Mouse (Mus musculus) heart, embryonic 11.5 days (tissue): ENCODE measurements around the gene Uqcr11. TPM values are rescaled to one million over a fixed set of nuclear protein-coding genes. Genes with fewer than 3 reads are reported as not detected.

ENCODE experiments used
- ATAC-seq: fragments of 200-750 bp; cut with Nextera tagmentation; replicated peaks from 2 replicates; pipeline ENCODE4 v1.8.0; 2017; ENCODE audit warnings: moderate library complexity; ENCODE audit not compliant: insufficient number of reproducible peaks, low FRiP score, low TSS enrichment
- H3K27ac ChIP-seq: fragments of 300-500 bp; sonication (generic); 2 replicates; pipeline ENCODE4 v1.5.1; 2014; ENCODE audit warnings: mild to moderate bottlenecking, low read depth, low read length
- H3K27me3 ChIP-seq: fragments of 300-500 bp; sonication (generic); 2 replicates; pipeline ENCODE4 v1.6.1; 2014; ENCODE audit warnings: mild to moderate bottlenecking, low read length, mixed read lengths; ENCODE audit not compliant: control insufficient read depth, insufficient read depth
- H3K36me3 ChIP-seq: fragments of 300-500 bp; sonication (generic); 2 replicates; pipeline ENCODE4 v1.6.1; 2014; ENCODE audit warnings: mild to moderate bottlenecking, low read length, moderate library complexity, mixed read lengths; ENCODE audit not compliant: control insufficient read depth, insufficient read depth
- H3K4me1 ChIP-seq: fragments of 300-500 bp; sonication (generic); 2 replicates; pipeline ENCODE4 v1.6.1; 2014; ENCODE audit warnings: low read length; ENCODE audit not compliant: control insufficient read depth, insufficient read depth
- H3K4me2 ChIP-seq: fragments of 300-500 bp; sonication (generic); 2 replicates; pipeline ENCODE4 v1.6.1; 2014; ENCODE audit warnings: mild to moderate bottlenecking, moderate library complexity
- H3K4me3 ChIP-seq: fragments of 300-500 bp; sonication (generic); 2 replicates; pipeline ENCODE4 v1.5.1; 2014; ENCODE audit warnings: low read depth, low read length
- H3K9ac ChIP-seq: fragments of 300-500 bp; sonication (generic); 2 replicates; pipeline ENCODE4 v1.6.1; 2014; ENCODE audit warnings: mild to moderate bottlenecking, low read depth, low read length, moderate library complexity
- H3K9me3 ChIP-seq: fragments of 300-500 bp; sonication (generic); replicated peaks from 2 replicates; pipeline ENCODE4 v1.6.1; 2016; ENCODE audit warnings: low read length; ENCODE audit not compliant: control insufficient read depth
- WGBS: fragments of 180-500 bp; shearing (Covaris S2); extraction: QIAGEN DNeasy Blood & Tissue Kit; methylation state at CpG from one replicate; pipeline ENCODE4 v1.1.7; 2014; ENCODE audit not compliant: insufficient replicate concordance; 5-methylcytosine and 5-hydroxymethylcytosine counted together
- polyA plus RNA-seq: library from polyadenylated mRNA; unstranded; fragments of >200 nt; fragmentation: Nextera tagmentation; extraction: Ambion mirVana; gene quantifications from 2 replicates; pipeline ENCODE4 v1.2.1, GENCODE M21; 2014

Uqcr11 gene
- polyA plus RNA-seq, 1 experiment from 2014 or later = 1,161 TPM

DNA sequence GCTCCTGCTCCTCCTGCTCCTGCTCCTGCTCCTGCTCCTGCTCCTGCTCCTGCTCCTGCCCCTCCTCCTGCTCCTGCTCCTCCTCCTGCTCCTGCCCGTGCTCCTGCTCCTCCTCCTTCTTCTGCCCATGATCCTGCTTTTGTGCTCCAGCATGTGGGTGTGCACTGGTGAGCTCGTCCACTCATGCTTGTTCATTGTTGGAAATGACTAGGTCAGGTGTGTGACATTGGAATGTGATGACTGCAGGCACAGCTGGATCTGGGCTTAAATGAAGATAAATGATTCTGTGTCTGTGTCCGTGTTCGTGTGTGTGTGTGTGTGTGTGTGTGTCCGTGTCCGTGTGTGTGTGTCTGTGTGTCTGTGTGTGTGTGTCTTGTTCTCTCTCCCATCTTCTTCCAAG lies 38.2 kb downstream of the Uqcr11 start:
- H3K9ac ChIP-seq = no peak overlapping the region
- no peaks in the 10 kb centered on the region for H3K4me1 ChIP-seq
- 86% methylated on average over 6 of the region's 6 CpGs for WGBS
- no peaks in the 10 kb centered on the region for H3K9me3 ChIP-seq
- no peak overlapping the region for H3K4me3 ChIP-seq
- H3K27me3 ChIP-seq = peaks cover 25% of the 10 kb centered on the region
- H3K27ac ChIP-seq = no peak overlapping the region
- ATAC-seq = no peak
- H3K36me3 ChIP-seq = no peaks in the 10 kb centered on the region
- H3K4me2 ChIP-seq = no peak overlapping the region

DNA sequence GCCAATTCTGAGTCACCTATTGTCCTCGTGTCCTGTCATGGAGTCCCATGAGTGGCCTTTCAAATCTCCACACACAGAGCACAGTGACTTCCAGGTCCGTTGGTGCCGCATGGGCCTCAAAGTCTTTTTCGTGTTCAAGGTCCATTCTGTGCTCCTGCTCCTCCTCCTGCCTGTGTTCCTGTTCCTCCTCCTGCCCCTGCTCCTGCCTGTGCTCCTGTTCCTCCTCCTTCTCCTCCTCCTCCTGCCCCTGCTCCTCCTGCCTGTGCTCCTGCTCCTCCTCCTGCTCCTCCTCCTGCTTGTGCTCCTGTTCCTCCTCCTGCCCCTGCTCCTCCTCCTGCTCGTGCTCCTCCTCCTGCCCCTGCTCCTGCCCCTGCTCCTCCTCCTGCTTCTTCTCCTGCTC lies 38.7 kb downstream of the Uqcr11 start:
- Histone ChIP-seq H3K27ac (no peak overlapping the region), H3K4me2 (no peak overlapping the region), H3K27me3 (peaks cover 25% of the 10 kb centered on the region), H3K9me3 (no peaks in the 10 kb centered on the region), H3K9ac (no peak overlapping the region), H3K36me3 (no peaks in the 10 kb centered on the region), H3K4me1 (no peaks in the 10 kb centered on the region), H3K4me3 (no peak overlapping the region)
- no peak for ATAC-seq
- WGBS = 51% methylated on average over 5 of the region's 5 CpGs

- Histone ChIP-seq H3K27me3 (peaks cover 24% of the 10 kb centered on the region), H3K9ac (no peak overlapping the region), H3K36me3 (no peaks in the 10 kb centered on the region), H3K4me2 (no peak overlapping the region), H3K27ac (no peak overlapping the region), H3K4me3 (no peak overlapping the region), H3K4me1 (no peaks in the 10 kb centered on the region), H3K9me3 (no peaks in the 10 kb centered on the region)
- WGBS = 65% methylated on average over 6 of the region's 6 CpGs
- ATAC-seq = no peak
Observed at GRCm38 (mm10) chr10:80365736-80366135, 40.9 kb downstream of the Uqcr11 start.

- no peaks in the 10 kb centered on the region for H3K9me3 ChIP-seq
- peaks cover 44% of the 10 kb centered on the region for H3K27me3 ChIP-seq
- ATAC-seq = no peak
- H3K36me3 ChIP-seq = no peaks in the 10 kb centered on the region
- H3K9ac ChIP-seq = no peak overlapping the region
- H3K4me2 ChIP-seq = no peak overlapping the region
- no peaks in the 10 kb centered on the region for H3K4me1 ChIP-seq
- H3K27ac ChIP-seq = no peak overlapping the region
- no peak overlapping the region for H3K4me3 ChIP-seq
- 52% methylated on average over 6 of the region's 6 CpGs for WGBS
Observed at GRCm38 (mm10) chr10:80363734-80364133, 42.9 kb downstream of the Uqcr11 start.

DNA sequence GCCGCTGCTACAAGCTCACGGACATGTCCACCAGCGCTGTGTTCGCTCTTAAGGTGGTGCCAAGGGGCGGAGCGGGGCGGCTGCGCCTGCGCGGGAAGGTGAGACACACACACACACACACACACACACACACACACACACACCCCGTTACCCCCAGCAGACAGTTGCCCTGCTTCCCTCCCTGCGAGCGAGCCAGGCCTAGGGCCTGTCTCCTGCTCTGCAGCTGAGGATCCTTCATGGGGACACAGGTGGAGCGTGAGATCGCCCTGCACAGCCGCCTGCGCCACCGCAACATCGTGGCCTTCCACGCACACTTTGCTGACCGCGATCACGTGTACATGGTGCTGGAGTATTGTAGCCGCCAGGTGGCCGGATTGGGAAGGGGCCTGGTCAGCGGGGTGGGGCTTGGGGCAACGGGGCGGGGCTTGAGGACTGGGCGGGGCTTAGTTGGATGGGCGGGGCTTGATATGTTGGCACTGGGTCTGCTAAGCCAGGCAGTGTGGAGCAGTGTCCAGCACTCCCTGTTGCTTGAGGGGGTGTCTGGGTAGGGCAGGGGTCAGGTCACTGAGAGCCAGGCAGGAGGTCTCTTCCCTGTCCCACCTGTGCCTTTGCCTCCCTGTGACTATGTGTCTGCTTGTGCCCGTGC lies 48.5 kb downstream of the Uqcr11 start:
- H3K4me1 ChIP-seq = peaks cover 9% of the 10 kb centered on the region
- H3K36me3 ChIP-seq = no peaks in the 10 kb centered on the region
- no peak for ATAC-seq
- peaks cover 77% of the 10 kb centered on the region for H3K27me3 ChIP-seq
- H3K4me2 ChIP-seq = peak overlapping the region; percentile 4; the same call in 1 of the 2 replicates
- WGBS = 9% methylated on average over 25 of the region's 31 CpGs
- no peaks in the 10 kb centered on the region for H3K9me3 ChIP-seq
- no peak overlapping the region for H3K27ac ChIP-seq
- no peak overlapping the region for H3K9ac ChIP-seq
- H3K4me3 ChIP-seq = no peak overlapping the region

DNA sequence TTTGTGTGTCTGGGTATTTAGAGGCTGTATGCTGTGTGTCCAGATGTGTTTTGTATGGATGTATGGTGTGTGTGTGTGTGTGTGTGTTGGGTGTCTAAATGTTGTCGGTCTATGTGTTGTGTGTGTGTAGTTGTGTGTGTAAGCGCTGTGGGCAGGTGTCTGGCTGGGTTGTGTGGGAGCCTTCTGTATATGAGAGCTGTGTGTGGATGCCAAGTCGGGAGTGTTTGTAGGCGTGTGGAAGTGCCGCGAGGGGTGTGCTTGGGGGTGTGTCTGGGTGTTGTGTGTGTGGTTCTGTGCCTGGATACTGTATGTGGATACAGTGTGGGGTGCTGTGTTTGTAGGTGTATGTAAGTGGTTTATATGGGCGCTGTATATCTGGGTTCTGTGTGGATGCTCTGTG lies 49.3 kb downstream of the Uqcr11 start:
- no peak for ATAC-seq
- no peak overlapping the region for H3K4me3 ChIP-seq
- H3K9me3 ChIP-seq = no peaks in the 10 kb centered on the region
- peaks cover 81% of the 10 kb centered on the region for H3K27me3 ChIP-seq
- H3K4me2 ChIP-seq = no peak overlapping the region
- H3K27ac ChIP-seq = no peak overlapping the region
- H3K4me1 ChIP-seq = peaks cover 9% of the 10 kb centered on the region
- WGBS = 36% methylated on average over 7 of the region's 7 CpGs
- H3K9ac ChIP-seq = no peak overlapping the region
- H3K36me3 ChIP-seq = no peaks in the 10 kb centered on the region

DNA sequence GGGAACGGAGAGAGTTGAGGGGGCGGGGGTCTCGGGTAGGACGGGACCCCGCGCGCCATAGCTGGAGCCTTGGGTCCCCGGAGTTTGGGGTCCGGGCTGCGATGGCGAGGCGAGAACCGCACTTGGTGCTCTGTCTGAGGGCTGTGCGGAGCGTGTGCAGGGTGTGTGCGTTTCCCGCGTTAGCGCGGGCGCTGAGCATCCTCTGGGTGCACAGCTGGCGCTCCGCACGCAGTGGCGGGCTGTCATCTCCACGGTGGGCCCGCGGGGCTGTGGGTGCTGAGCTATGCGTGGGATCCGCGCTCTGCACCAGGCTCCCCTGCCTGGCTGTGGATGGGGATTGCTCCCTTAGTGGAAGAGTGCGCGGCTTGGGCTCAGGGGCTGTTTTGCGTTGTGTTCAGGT lies 49.9 kb downstream of the Uqcr11 start:
- H3K9ac ChIP-seq = no peak overlapping the region

DNA sequence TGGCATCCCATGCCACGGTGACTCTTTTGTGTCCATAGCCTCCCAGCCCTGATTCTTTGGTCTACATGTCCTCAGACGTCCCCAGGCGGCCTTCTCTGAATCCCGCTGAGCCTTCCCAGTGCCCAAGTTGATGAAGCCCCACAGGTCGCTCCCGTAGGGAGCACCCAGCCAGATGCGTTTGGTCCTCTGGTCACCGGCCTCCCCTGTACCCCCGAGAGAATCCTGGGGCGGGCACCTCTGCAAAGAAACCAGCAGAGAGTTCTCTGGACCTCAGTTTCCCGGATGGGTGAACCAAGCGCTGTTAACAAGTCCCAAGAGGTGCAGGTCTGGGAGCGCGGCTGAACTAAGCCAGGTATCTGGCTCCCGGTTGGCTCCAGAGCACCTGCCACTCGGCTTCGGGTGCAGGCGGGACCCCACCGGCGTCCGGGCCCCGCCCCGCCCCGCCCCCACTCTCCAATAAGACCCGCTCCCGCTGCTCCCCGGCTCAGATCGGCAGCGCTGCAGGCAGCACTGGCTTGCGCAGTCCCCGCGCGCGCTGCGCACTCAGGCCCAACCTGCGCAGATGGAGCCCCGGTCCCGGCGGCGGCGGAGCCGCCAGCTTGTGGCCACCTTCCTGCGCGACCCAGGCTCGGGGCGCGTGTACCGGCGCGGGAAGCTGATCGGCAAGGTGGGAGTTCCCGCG lies 50.5 kb downstream of the Uqcr11 start, which contains the start of gene Plk5:
TSS of gene Plk5 (plus strand) at position 459 of the 682 bp plus-strand sequence.
- no peaks in the 10 kb centered on the region for H3K9me3 ChIP-seq
- H3K9ac ChIP-seq = no peak within 1 kb of the TSS
- no peaks in the 10 kb centered on the region for H3K36me3 ChIP-seq
- peak within 1 kb of the TSS; percentile 56 for H3K4me2 ChIP-seq
- peaks cover 9% of the 10 kb centered on the region for H3K4me1 ChIP-seq
- peak within 1 kb of the TSS; percentile 23 for H3K4me3 ChIP-seq
- no peak within 1 kb of the TSS for H3K27ac ChIP-seq
- H3K27me3 ChIP-seq = peaks cover 92% of the 10 kb centered on the region
- 2% methylated on average over 53 of the region's 53 CpGs for WGBS
- ATAC-seq = no peak

More for the DNA sequence above, 49.9 kb downstream of the Uqcr11 start:
- peak overlapping the region; percentile 56 for H3K4me2 ChIP-seq
- H3K4me1 ChIP-seq = peaks cover 9% of the 10 kb centered on the region
- peaks cover 87% of the 10 kb centered on the region for H3K27me3 ChIP-seq
- H3K4me3 ChIP-seq = peak overlapping the region; percentile 23
- WGBS = 2% methylated on average over 34 of the region's 34 CpGs
- ATAC-seq = no peak
- no peaks in the 10 kb centered on the region for H3K9me3 ChIP-seq
- H3K27ac ChIP-seq = no peak overlapping the region
- no peaks in the 10 kb centered on the region for H3K36me3 ChIP-seq

- Histone ChIP-seq H3K4me1 (peaks cover 9% of the 10 kb centered on the region), H3K36me3 (no peaks in the 10 kb centered on the region), H3K27ac (no peak overlapping the region), H3K9ac (no peak overlapping the region), H3K4me2 (no peak overlapping the region), H3K27me3 (peaks cover 93% of the 10 kb centered on the region), H3K4me3 (no peak overlapping the region), H3K9me3 (no peaks in the 10 kb centered on the region)
- no peak for ATAC-seq
- 11% methylated on average over 9 of the region's 9 CpGs for WGBS
Observed at GRCm38 (mm10) chr10:80355431-80355830, 51.2 kb downstream of the Uqcr11 start.
